Mouse (Mus musculus) B cell, adult (primary cell): Measurements from ENCODE around the gene Mrgprx2. TPM values are rescaled to one million over a fixed set of nuclear protein-coding genes. Genes with fewer than 3 reads are reported as not detected.

ENCODE experiments used
- total RNA-seq: library from RNA; stranded (reverse); gene quantifications from 4 replicates; pipeline ENCODE4 v1.2.4, GENCODE M21; 2023; ENCODE audit not compliant: inconsistent age

Mrgprx2 gene
- not detected in 4 replicates for total RNA-seq

GRCm38 (mm10) chr7:48499221-48499620 is at the start of gene Mrgprx2:
TSS of gene Mrgprx2 (minus strand) at chr7:48499321.

GRCm38 (mm10) chr7:48456242-48456641 is 42.9 kb downstream of the Mrgprx2 start, which contains the start of gene Mrgprb1:
TSS of gene Mrgprb1 (minus strand) at chr7:48456342.

Other genes with a start within 250 kb of the Mrgprx2 start
- gene Mrgprb8, start 110.8 kb downstream of the Mrgprx2 start, total RNA-seq, result not detected in 4 replicates
- not detected in 4 replicates for gene Mrgprb1, start 43.0 kb downstream of the Mrgprx2 start, total RNA-seq
- not detected in 4 replicates for gene Mrgprb2, start 58.8 kb upstream of the Mrgprx2 start, total RNA-seq
- gene Mrgprb3, start 144.5 kb upstream of the Mrgprx2 start, total RNA-seq, result not detected in 4 replicates